Mouse (Mus musculus) C2C12 (cell line): ENCODE data around the gene AY358078.

Experiments used
- CTCF ChIP-seq: IDR thresholded peaks from one replicate; pipeline ENCODE4 v1.5.1; 2011; ENCODE audit not compliant: control insufficient read depth, insufficient read depth, insufficient read length
- MYOD1 ChIP-seq: IDR thresholded peaks from one replicate; pipeline ENCODE4 v1.6.1; 2011; ENCODE audit warnings: low read depth; ENCODE audit not compliant: control insufficient read depth, insufficient read length

GRCm38 (mm10) chr14:51789196-51789595, 10.7 kb upstream of the AY358078 start:
- no peak for TF ChIP-seq CTCF
- no peak for TF ChIP-seq MYOD1
